Mouse (Mus musculus) liver, embryonic 11.5 days (tissue): ENCODE measurements around the gene Gas2l2. TPM values are rescaled to one million over a fixed set of nuclear protein-coding genes. Genes with fewer than 3 reads are reported as not detected.

ENCODE experiments used
- ATAC-seq: fragments of 200-750 bp; cut with Nextera tagmentation; replicated peaks from 2 replicates; pipeline ENCODE4 v1.8.0; 2017; ENCODE audit warnings: moderate number of reproducible peaks, mild to moderate bottlenecking, moderate TSS enrichment, moderate library complexity; ENCODE audit not compliant: low FRiP score
- DNase-seq: peaks from one replicate; pipeline ENCODE4 v3.0.0-alpha.2; 2017; ENCODE audit warnings: low spot score
- H3K27ac ChIP-seq: fragments of 300-500 bp; sonication (generic); 2 replicates; pipeline ENCODE4 v1.5.1; 2014; ENCODE audit warnings: mild to moderate bottlenecking, low read depth, low read length, control low read depth
- H3K27me3 ChIP-seq: fragments of 300-500 bp; sonication (generic); replicated peaks from 2 replicates; pipeline ENCODE4 v1.6.1; 2014; ENCODE audit warnings: low read length, mixed read lengths; ENCODE audit not compliant: control insufficient read depth, insufficient read depth
- H3K36me3 ChIP-seq: fragments of 300-500 bp; sonication (generic); 2 replicates; pipeline ENCODE4 v1.6.1; 2014; ENCODE audit warnings: mild to moderate bottlenecking, low read length, moderate library complexity, mixed read lengths; ENCODE audit not compliant: control insufficient read depth, insufficient read depth
- H3K4me1 ChIP-seq: fragments of 300-500 bp; sonication (generic); replicated peaks from 2 replicates; pipeline ENCODE4 v1.6.1; 2014; ENCODE audit warnings: low read length, mixed read lengths; ENCODE audit not compliant: control insufficient read depth, insufficient read depth
- H3K4me2 ChIP-seq: fragments of 300-500 bp; sonication (generic); 2 replicates; pipeline ENCODE4 v1.6.1; 2014; ENCODE audit warnings: mild to moderate bottlenecking, control low read depth, moderate library complexity
- H3K4me3 ChIP-seq: fragments of 300-500 bp; sonication (generic); 2 replicates; pipeline ENCODE4 v1.5.1; 2014; ENCODE audit warnings: low read depth, low read length, control low read depth
- H3K9ac ChIP-seq: fragments of 300-500 bp; sonication (generic); 2 replicates; pipeline ENCODE4 v1.6.1; 2014; ENCODE audit warnings: low read depth, low read length, control low read depth
- H3K9me3 ChIP-seq: fragments of 300-500 bp; sonication (generic); 2 replicates; pipeline ENCODE4 v1.6.1; 2016; ENCODE audit warnings: low read length, inconsistent platforms, mixed read lengths; ENCODE audit not compliant: control insufficient read depth
- WGBS: fragments of 180-500 bp; shearing (Covaris S2); extraction: QIAGEN DNeasy Blood & Tissue Kit; methylation state at CpG from one replicate; pipeline ENCODE4 v1.1.7; 2014; 5-methylcytosine and 5-hydroxymethylcytosine counted together
- polyA plus RNA-seq: library from polyadenylated mRNA; unstranded; fragments of >200 nt; fragmentation: Nextera tagmentation; extraction: Ambion mirVana; gene quantifications from 2 replicates; pipeline ENCODE4 v1.2.1, GENCODE M21; 2014

The Gas2l2 gene
- polyA plus RNA-seq, 1 experiment from 2014 or later: not detected

GRCm38 (mm10) chr11:83437377-83437776 lies 8.1 kb upstream of the Gas2l2 start, which contains the start of gene 1700020L24Rik:
Gene 1700020L24Rik, plus strand, starts transcription at chr11:83437677.
- H3K27ac ChIP-seq: no peak within 1 kb of the TSS
- H3K36me3 ChIP-seq: no peaks in the 10 kb centered on the region
- peaks cover 24% of the 10 kb centered on the region for H3K27me3 ChIP-seq
- no peak within 1 kb of the TSS for H3K4me2 ChIP-seq
- WGBS: 97% methylated on average over 1 of the region's 1 CpGs
- no peaks in the 10 kb centered on the region for H3K4me1 ChIP-seq
- ATAC-seq (no peak), DNase-seq (no peak)
- H3K4me3 ChIP-seq: no peak within 1 kb of the TSS
- no peak within 1 kb of the TSS for H3K9ac ChIP-seq
- H3K9me3 ChIP-seq: no peaks in the 10 kb centered on the region

- no peak overlapping the region for H3K9ac ChIP-seq
- H3K27me3 ChIP-seq: peaks cover 37% of the 10 kb centered on the region
- H3K4me2 ChIP-seq: no peak overlapping the region
- no peak overlapping the region for H3K4me3 ChIP-seq
- ATAC-seq: no peak
- H3K9me3 ChIP-seq: no peaks in the 10 kb centered on the region
- 74% methylated on average over 2 of the region's 2 CpGs for WGBS
- no peak for DNase-seq
- H3K27ac ChIP-seq: no peak overlapping the region
- no peaks in the 10 kb centered on the region for H3K4me1 ChIP-seq
- H3K36me3 ChIP-seq: no peaks in the 10 kb centered on the region
These were observed 3.3 kb upstream of the Gas2l2 start for GRCm38 (mm10) chr11:83432533-83432932.

GRCm38 (mm10) chr11:83426964-83427363 lies 2.3 kb downstream of the Gas2l2 start:
- peaks cover 39% of the 10 kb centered on the region for H3K27me3 ChIP-seq
- no peaks in the 10 kb centered on the region; the same call in 1 of the 2 replicates for H3K4me1 ChIP-seq
- 14% methylated on average over 17 of the region's 17 CpGs for WGBS
- DNase-seq (no peak), ATAC-seq (no peak)
- no peaks in the 10 kb centered on the region for H3K36me3 ChIP-seq
- H3K4me3 ChIP-seq: peak overlapping the region; percentile 10; the same call in 1 of the 2 replicates
- H3K9ac ChIP-seq: no peak overlapping the region
- peak overlapping the region; percentile 36 for H3K4me2 ChIP-seq
- H3K9me3 ChIP-seq: no peaks in the 10 kb centered on the region
- no peak overlapping the region for H3K27ac ChIP-seq

- 9% methylated on average over 8 of the region's 8 CpGs for WGBS
- H3K4me2 ChIP-seq: no peak overlapping the region
- no peaks in the 10 kb centered on the region for H3K9me3 ChIP-seq
- H3K27me3 ChIP-seq: peaks cover 40% of the 10 kb centered on the region
- H3K4me3 ChIP-seq: no peak overlapping the region
- no peak overlapping the region for H3K9ac ChIP-seq
- H3K27ac ChIP-seq: no peak overlapping the region
- peak; percentile 74 for DNase-seq
- 0 out of 2 replicates have a peak, but pooled peaks have one; percentile 30 for ATAC-seq
- no peaks in the 10 kb centered on the region; the same call in 1 of the 2 replicates for H3K4me1 ChIP-seq
- H3K36me3 ChIP-seq: no peaks in the 10 kb centered on the region
These were observed 4.6 kb downstream of the Gas2l2 start for GRCm38 (mm10) chr11:83424681-83425080.

GRCm38 (mm10) chr11:83421305-83421704 lies 8.0 kb downstream of the Gas2l2 start:
- Histone ChIP-seq H3K27ac (no peak overlapping the region), H3K4me1 (no peaks in the 10 kb centered on the region), H3K27me3 (peaks cover 36% of the 10 kb centered on the region), H3K9me3 (no peaks in the 10 kb centered on the region), H3K4me2 (no peak overlapping the region), H3K9ac (no peak overlapping the region), H3K4me3 (no peak overlapping the region), H3K36me3 (no peaks in the 10 kb centered on the region)
- 4% methylated on average over 9 of the region's 9 CpGs for WGBS
- ATAC-seq (no peak), DNase-seq (peak; percentile 73)

GRCm38 (mm10) chr11:83420338-83420737 lies 8.9 kb downstream of the Gas2l2 start:
- Histone ChIP-seq H3K27me3 (peaks cover 36% of the 10 kb centered on the region), H3K4me3 (no peak overlapping the region), H3K9ac (no peak overlapping the region), H3K36me3 (no peaks in the 10 kb centered on the region), H3K4me1 (no peaks in the 10 kb centered on the region), H3K27ac (no peak overlapping the region), H3K9me3 (no peaks in the 10 kb centered on the region), H3K4me2 (no peak overlapping the region)
- no peak for DNase-seq
- ATAC-seq: no peak
- WGBS: 36% methylated on average over 4 of the region's 4 CpGs

GRCm38 (mm10) chr11:83418566-83418965 lies 10.7 kb downstream of the Gas2l2 start:
- DNase-seq (no peak), ATAC-seq (no peak)
- Histone ChIP-seq H3K27me3 (peaks cover 38% of the 10 kb centered on the region), H3K36me3 (no peaks in the 10 kb centered on the region), H3K4me2 (peak overlapping the region; percentile 33; the same call in 1 of the 2 replicates), H3K4me1 (no peaks in the 10 kb centered on the region), H3K27ac (no peak overlapping the region), H3K4me3 (no peak overlapping the region), H3K9me3 (no peaks in the 10 kb centered on the region), H3K9ac (no peak overlapping the region)
- 6% methylated on average over 38 of the region's 38 CpGs for WGBS

- no peak for ATAC-seq
- no peaks in the 10 kb centered on the region for H3K4me1 ChIP-seq
- 67% methylated on average over 7 of the region's 7 CpGs for WGBS
- no peak overlapping the region for H3K4me3 ChIP-seq
- no peak overlapping the region for H3K9ac ChIP-seq
- H3K4me2 ChIP-seq: no peak overlapping the region
- no peak for DNase-seq
- peaks cover 41% of the 10 kb centered on the region for H3K27me3 ChIP-seq
- no peaks in the 10 kb centered on the region for H3K36me3 ChIP-seq
- no peak overlapping the region for H3K27ac ChIP-seq
- H3K9me3 ChIP-seq: no peaks in the 10 kb centered on the region
These were observed 11.5 kb downstream of the Gas2l2 start for GRCm38 (mm10) chr11:83417708-83418107.

- DNase-seq (peak; percentile 60), ATAC-seq (no peak)
- H3K27ac ChIP-seq: no peak overlapping the region
- no peak overlapping the region for H3K4me3 ChIP-seq
- no peaks in the 10 kb centered on the region for H3K36me3 ChIP-seq
- no peaks in the 10 kb centered on the region for H3K4me1 ChIP-seq
- no peaks in the 10 kb centered on the region for H3K9me3 ChIP-seq
- peaks cover 45% of the 10 kb centered on the region for H3K27me3 ChIP-seq
- no peak overlapping the region for H3K4me2 ChIP-seq
- 10% methylated on average over 5 of the region's 5 CpGs for WGBS
- H3K9ac ChIP-seq: no peak overlapping the region
These were observed 12.2 kb downstream of the Gas2l2 start for GRCm38 (mm10) chr11:83417080-83417479.
